Mouse (Mus musculus): Measurements from ENCODE around the gene Kcnh2.
A peak's percentile ranks its signal among the peaks of the same experiment; 100 is the strongest.

Gene Kcnh2

GRCm38 (mm10) chr5:24346313-24346712 lies 5.1 kb downstream of the Kcnh2 start:
- no peak for DNase-seq (ENCODE audit: low read depth)

GRCm38 (mm10) chr5:24344477-24345051 lies 6.8 kb downstream of the Kcnh2 start:
- DNase-seq (ENCODE audit: low read depth) = no peak

GRCm38 (mm10) chr5:24343977-24344436 lies 7.4 kb downstream of the Kcnh2 start:
- DNase-seq (ENCODE audit: low read depth) = no peak

- no peak for DNase-seq (ENCODE audit: low read depth)
These were observed 8.0 kb downstream of the Kcnh2 start for GRCm38 (mm10) chr5:24343379-24343778.

- no peak for DNase-seq (ENCODE audit: low read depth)
These were observed 8.4 kb downstream of the Kcnh2 start for GRCm38 (mm10) chr5:24342966-24343365.

GRCm38 (mm10) chr5:24342205-24342963 lies 9.0 kb downstream of the Kcnh2 start:
- DNase-seq (ENCODE audit: low read depth) = no peak

GRCm38 (mm10) chr5:24337821-24338220 lies 13.6 kb downstream of the Kcnh2 start:
- DNase-seq (ENCODE audit: low read depth) = no peak

- DNase-seq (ENCODE audit: low read depth) = peak; percentile 34
These were observed 14.0 kb downstream of the Kcnh2 start for GRCm38 (mm10) chr5:24337366-24337765.

- DNase-seq (ENCODE audit: low read depth) = peak; percentile 81
These were observed 15.4 kb downstream of the Kcnh2 start for GRCm38 (mm10) chr5:24335888-24336511.

- DNase-seq (ENCODE audit: low read depth) = peak; percentile 78
These were observed 16.7 kb downstream of the Kcnh2 start for GRCm38 (mm10) chr5:24334749-24335148.

GRCm38 (mm10) chr5:24332401-24332800 lies 19.0 kb downstream of the Kcnh2 start:
- peak; percentile 89 for DNase-seq (ENCODE audit: low read depth)

- no peak for DNase-seq (ENCODE audit: low read depth)
These were observed 21.5 kb downstream of the Kcnh2 start for GRCm38 (mm10) chr5:24329965-24330298.

GRCm38 (mm10) chr5:24329212-24329964 lies 22.0 kb downstream of the Kcnh2 start:
- DNase-seq (ENCODE audit: low read depth) = peak; percentile 32

GRCm38 (mm10) chr5:24328813-24329211 lies 22.6 kb downstream of the Kcnh2 start:
- peak; percentile 37 for DNase-seq (ENCODE audit: low read depth)

- peak; percentile 71 for DNase-seq (ENCODE audit: low read depth)
These were observed 24.5 kb downstream of the Kcnh2 start for GRCm38 (mm10) chr5:24326842-24327417.

- DNase-seq (ENCODE audit: low read depth) = no peak
These were observed 25.1 kb downstream of the Kcnh2 start for GRCm38 (mm10) chr5:24326166-24326841.

- DNase-seq (ENCODE audit: low read depth) = no peak
These were observed 26.2 kb downstream of the Kcnh2 start for GRCm38 (mm10) chr5:24325251-24325650.

- no peak for DNase-seq (ENCODE audit: low read depth)
These were observed 29.4 kb downstream of the Kcnh2 start for GRCm38 (mm10) chr5:24321711-24322682.

- no peak for DNase-seq (ENCODE audit: low read depth)
These were observed 30.5 kb downstream of the Kcnh2 start for GRCm38 (mm10) chr5:24320894-24321293.

- peak; percentile 92 for DNase-seq (ENCODE audit: low read depth)
These were observed 31.0 kb downstream of the Kcnh2 start for GRCm38 (mm10) chr5:24320467-24320813.
